Mouse (Mus musculus) C2C12 (cell line): ENCODE measurements at regions not wholly inside any gene's neighbourhood (a gene's known extent, or its start where the extent isn't known, plus 50 kb on each side); places are given as distances from the start of the nearest gene placed in this dataset.

ENCODE experiments used
- CTCF ChIP-seq: IDR thresholded peaks from one replicate; pipeline ENCODE4 v1.5.1; 2011; ENCODE audit not compliant: control insufficient read depth, insufficient read depth, insufficient read length
- FOSL1 ChIP-seq: IDR thresholded peaks from one replicate; pipeline ENCODE4 v1.8.0; 2011; ENCODE audit warnings: mild to moderate bottlenecking, low read length; ENCODE audit not compliant: poor library complexity, insufficient read depth, severe bottlenecking
- MAX ChIP-seq: IDR thresholded peaks from one replicate; pipeline ENCODE4 v1.6.1; 2011; ENCODE audit warnings: mild to moderate bottlenecking, control low read depth
- MYOG ChIP-seq: IDR thresholded peaks from one replicate; pipeline ENCODE4 v1.6.1; 2011; ENCODE audit not compliant: control insufficient read depth, insufficient read length; ENCODE audit errors: extremely low read depth
- USF1 ChIP-seq: IDR thresholded peaks from one replicate; pipeline ENCODE4 v1.6.1; 2011; ENCODE audit warnings: low read depth, mild to moderate bottlenecking, control low read depth, moderate library complexity

DNA sequence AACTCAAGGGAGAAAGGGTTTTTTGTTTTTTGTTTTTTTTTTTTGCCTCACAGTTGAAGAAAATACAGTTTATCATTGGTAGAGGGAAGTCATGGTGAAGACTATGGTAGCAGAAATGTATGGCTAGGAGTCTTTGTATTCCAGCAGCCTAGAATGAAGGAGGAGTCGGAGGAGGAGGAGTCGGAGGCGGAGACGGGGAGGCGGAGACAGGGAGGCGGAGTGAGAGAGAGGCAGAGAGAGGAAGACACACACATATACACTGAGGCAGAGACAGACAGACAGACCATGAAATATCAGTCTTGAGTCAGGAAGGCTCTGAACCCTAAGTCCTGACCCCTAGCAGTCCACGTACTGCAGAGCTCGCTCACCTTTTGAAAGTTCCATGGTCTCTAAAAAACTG is 95.0 kb upstream of the Fhl2 start:
- no peak for TF ChIP-seq CTCF
- no peak for TF ChIP-seq USF1
- TF ChIP-seq MAX = no peak
- TF ChIP-seq MYOG = no peak
- TF ChIP-seq FOSL1 = no peak
